Mouse (Mus musculus) olfactory bulb, adult 2 months (tissue): ENCODE measurements around the gene Tctn1. TPM values are rescaled to one million over a fixed set of nuclear protein-coding genes. Genes with fewer than 3 reads are reported as not detected.

ENCODE experiments used
- H3K27ac ChIP-seq: fragments of 200-500 bp; 2 replicates; pipeline ENCODE4 v1.5.1; 2012; ENCODE audit warnings: low read depth, low read length; ENCODE audit not compliant: insufficient read depth
- H3K4me1 ChIP-seq: fragments of 200-500 bp; 2 replicates; pipeline ENCODE4 v1.6.1; 2012; ENCODE audit warnings: low read length; ENCODE audit not compliant: control insufficient read depth, insufficient read depth
- H3K4me3 ChIP-seq: fragments of 200-500 bp; 2 replicates; pipeline ENCODE4 v1.5.1; 2012; ENCODE audit warnings: mild to moderate bottlenecking, low read depth, low read length, moderate library complexity; ENCODE audit not compliant: insufficient read depth
- CTCF ChIP-seq: fragments of 200-500 bp; IDR thresholded peaks from 2 replicates; pipeline ENCODE4 v1.5.1; 2012; ENCODE audit warnings: low read depth, mild to moderate bottlenecking, low read length, moderate library complexity; ENCODE audit not compliant: insufficient read depth
- POLR2A ChIP-seq: fragments of 200-500 bp; IDR thresholded peaks from 2 replicates; pipeline ENCODE4 v1.6.1; 2012; ENCODE audit warnings: mild to moderate bottlenecking, low read depth, low read length, moderate library complexity; ENCODE audit not compliant: insufficient read depth
- WGBS: fragments of 180-500 bp; shearing (Covaris S2); methylation state at CpG from one replicate; pipeline ENCODE4 v1.1.7; 2018; 5-methylcytosine and 5-hydroxymethylcytosine counted together
- polyA plus RNA-seq: library from polyadenylated mRNA; stranded (reverse); fragments of >200 nt; gene quantifications from 2 replicates; pipeline ENCODE4 v1.2.4, GENCODE M21; 2012; ENCODE audit warnings: low replicate concordance; ENCODE audit not compliant: missing spikeins, insufficient read depth, insufficient read length

The Tctn1 gene
- polyA plus RNA-seq, 1 experiment, result not detected

DNA sequence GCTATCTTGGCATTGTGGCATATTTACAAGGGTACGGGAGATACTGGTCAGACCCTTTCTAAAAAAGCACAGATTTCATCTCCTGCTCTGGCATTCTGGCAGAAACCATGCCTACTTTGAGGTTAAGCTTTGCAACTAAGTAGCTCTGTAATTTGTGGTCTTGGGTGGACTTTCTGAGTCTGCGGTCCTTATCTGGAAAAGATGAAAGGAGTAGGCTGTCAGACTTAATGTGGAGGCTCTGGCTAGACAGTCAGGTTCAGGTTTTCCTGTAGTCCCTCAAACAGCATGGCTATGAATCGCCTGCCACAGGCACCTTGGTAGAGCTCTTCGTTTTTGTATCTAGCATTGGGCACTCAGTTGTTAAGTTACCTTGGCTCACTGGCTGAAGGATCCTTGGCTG, 22.8 kb upstream of the Tctn1 start:
- Histone ChIP-seq H3K27ac (no peak overlapping the region), H3K4me3 (no peak overlapping the region), H3K4me1 (peaks cover 17% of the 10 kb centered on the region)
- TF ChIP-seq POLR2A (no peak), CTCF (no peak)
- 81% methylated on average over 4 of the region's 4 CpGs for WGBS

DNA sequence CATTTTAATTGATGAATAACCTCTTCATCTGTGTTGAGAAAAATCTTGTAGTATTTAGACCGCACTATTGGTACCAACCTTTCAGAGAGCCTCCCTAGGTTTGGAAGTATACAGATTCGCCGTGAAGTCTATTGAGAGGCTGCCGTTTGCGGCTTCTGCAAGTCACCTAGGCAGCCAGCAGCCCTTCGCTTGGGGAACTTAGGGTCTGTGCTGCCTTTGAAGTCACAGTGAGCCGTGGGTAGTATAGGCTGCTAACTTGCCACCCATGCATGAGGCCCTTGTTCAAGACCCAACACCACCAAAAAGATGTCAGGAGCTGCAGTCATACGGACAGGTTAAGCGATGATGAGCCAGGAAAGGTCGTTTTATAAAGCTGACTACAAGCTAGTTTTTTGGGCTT, 21.9 kb upstream of the Tctn1 start:
- 70% methylated on average over 10 of the region's 10 CpGs for WGBS
- peak overlapping the region; percentile 34 for H3K4me3 ChIP-seq

DNA sequence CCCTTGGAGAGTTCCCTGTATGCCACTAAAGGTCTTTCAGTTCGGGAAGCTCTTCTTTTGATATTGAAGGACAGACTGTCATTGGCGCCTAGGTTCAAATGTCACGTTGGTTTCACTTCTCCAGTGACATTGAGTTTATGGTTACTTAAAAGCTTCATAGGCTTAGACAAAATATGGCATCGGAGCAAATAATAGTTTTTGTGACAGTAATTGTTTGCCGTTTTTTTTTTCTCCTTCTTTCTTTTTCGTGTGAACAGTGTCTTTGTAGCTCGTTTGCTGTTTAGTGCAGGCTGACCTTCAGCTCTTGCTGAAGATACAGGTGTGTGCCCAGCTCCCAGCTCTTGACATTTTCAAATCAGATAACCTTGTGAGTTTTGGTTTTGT, 21.5 kb upstream of the Tctn1 start:
- H3K27ac ChIP-seq, result no peak overlapping the region
- peaks cover 13% of the 10 kb centered on the region for H3K4me1 ChIP-seq
- TF ChIP-seq POLR2A (no peak), CTCF (no peak)
- WGBS, result 17% methylated on average over 7 of the region's 7 CpGs
- H3K4me3 ChIP-seq, result peak overlapping the region; percentile 86; the same call in 1 of the 2 replicates

More for the DNA sequence above, 21.9 kb upstream of the Tctn1 start:
- Histone ChIP-seq H3K4me1 (peaks cover 13% of the 10 kb centered on the region), H3K27ac (no peak overlapping the region)
- TF ChIP-seq POLR2A, result no peak
- no peak for TF ChIP-seq CTCF

DNA sequence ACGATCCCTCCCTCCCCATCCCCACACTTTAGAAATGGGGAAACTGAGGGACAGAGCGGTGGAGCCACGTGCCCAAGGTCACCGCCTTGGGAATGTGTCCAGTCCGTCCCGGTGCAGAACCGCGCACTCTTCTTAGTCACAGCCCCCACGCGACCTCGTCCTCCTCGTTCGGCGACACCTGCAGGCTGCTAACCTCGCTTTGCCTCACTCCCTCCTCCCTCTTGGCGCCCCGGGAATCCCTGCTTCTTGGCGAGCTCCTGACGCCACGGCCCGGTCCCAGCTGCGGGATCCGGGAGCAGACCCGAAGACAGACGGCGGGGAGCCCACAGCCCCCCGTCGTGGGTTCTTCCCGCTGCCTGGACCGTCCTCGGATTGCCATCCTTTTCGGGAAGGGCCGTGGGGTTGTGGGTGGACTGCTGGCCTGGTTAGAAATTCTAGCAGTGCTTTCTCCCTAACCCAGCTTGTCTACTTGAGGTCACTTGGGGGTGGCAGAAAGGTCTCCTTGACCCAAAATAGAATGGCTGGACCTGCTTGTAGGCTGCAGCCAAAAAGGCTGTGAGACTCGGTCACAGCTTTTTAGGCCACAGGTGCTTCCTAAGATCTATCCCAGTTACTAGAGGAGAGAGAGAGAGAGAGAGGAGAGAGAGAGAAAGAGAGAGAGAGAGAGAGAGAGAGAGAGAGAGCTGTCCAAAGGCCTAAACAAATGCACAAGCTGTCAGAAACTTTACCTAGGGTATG, 20.9 kb upstream of the Tctn1 start:
- peak overlapping the region; percentile 72 for H3K27ac ChIP-seq
- peaks cover 16% of the 10 kb centered on the region for H3K4me1 ChIP-seq
- peak overlapping the region; percentile 86 for H3K4me3 ChIP-seq
- WGBS, result under 1% methylated on average over 34 of the region's 34 CpGs
- 0 out of 2 replicates have a peak, but pooled peaks have one; percentile 28 for TF ChIP-seq CTCF
- no peak for TF ChIP-seq POLR2A

DNA sequence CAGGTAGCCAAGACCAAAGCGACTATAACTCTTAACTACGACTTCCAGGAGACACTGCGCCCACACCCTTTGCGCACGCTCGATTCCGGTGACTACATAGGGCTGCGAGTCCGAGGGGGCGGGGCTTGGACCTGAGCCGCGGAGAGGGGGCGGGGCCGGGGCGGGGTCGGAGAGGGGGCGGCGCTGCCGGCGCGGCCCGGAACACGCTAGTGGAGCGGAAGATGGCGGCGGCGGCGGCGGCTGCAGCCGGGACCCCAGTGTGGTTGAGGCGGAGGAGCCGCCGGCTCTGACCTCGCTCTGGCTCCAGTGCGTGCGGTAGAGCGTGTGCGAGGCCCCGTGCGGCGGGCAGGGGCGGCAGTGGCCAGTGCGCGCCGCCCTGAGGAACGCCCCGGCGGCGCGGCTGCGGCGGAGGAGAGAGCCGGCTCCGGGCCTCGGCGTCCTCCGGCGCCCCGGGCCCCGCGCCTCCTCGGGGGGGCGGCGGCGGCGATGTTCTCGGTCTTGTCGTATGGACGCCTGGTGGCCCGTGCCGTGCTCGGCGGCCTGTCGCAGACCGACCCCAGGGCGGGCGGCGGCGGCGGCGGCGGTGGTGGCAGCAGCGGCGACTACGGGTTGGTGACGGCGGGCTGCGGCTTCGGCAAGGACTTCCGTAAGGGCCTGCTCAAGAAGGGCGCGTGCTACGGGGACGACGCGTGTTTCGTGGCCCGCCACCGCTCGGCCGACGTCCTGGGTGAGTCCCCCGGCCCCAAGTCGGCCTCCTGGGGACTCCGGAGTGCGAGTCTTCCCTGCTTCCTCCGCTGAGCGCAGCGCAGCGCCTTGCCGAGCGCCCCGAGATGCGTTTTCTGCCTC, 20.1 kb upstream of the Tctn1 start, which contains the start of gene Pptc7:
Gene Pptc7 (plus strand): TSS at position 183 of the 846 bp plus-strand sequence.
- peaks cover 16% of the 10 kb centered on the region for H3K4me1 ChIP-seq
- peak within 1 kb of the TSS; percentile 86 for H3K4me3 ChIP-seq
- TF ChIP-seq POLR2A, result 0 out of 2 replicates have a peak, but pooled peaks have one; percentile 44
- no peak for TF ChIP-seq CTCF
- peak within 1 kb of the TSS; percentile 72 for H3K27ac ChIP-seq
- under 1% methylated on average over 106 of the region's 114 CpGs for WGBS

DNA sequence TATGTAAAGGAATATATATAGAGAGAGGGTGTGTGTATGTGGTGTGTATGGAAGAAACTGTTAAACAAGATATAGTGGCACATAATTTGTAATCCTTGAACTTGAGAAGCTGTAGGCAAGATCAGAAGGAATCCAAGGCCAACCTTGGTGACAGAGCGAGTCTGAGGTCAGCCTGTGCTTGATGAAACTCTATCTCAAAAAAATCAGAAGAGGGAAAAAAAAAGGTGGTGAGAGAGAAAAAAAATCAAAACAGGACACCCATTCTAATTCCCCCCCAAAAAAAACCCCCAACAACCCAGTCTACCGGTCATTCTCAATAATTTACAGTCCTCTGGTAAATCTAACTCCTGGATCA, 19.5 kb upstream of the Tctn1 start:
- no peak overlapping the region for H3K27ac ChIP-seq
- H3K4me3 ChIP-seq, result no peak overlapping the region
- 27% methylated on average over 2 of the region's 2 CpGs for WGBS
- TF ChIP-seq CTCF (no peak), POLR2A (no peak)
- peaks cover 16% of the 10 kb centered on the region for H3K4me1 ChIP-seq

DNA sequence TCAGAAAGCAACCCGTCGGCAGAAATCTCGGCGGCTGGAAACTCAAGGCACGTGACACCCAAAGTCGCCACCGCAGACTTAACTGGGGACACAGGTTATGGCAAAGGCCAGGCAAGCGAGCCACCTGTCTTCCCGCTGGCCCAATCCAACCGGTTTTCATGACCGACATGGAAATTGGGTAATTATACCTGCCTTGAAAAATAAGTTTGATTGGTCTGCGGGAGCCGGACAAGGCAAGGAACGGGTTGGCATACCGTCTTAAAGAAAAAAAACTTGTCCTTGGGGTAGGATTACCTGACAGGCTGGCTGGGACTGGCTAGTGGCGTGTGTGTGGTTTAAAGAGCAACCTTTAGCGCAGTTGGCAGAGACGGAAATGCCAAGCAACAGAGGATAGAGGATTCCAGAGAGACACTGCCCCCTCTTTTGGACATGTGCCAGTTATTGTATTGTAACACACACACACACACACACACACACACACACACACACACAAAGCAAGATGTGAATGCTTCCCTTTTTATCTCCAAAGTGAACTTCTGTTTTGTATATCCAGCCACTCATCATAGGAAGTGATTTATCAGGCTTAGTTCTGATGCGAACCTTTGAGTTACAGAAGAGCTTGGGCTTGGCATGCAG, 16.7 kb upstream of the Tctn1 start:
- Histone ChIP-seq H3K4me1 (peaks cover 5% of the 10 kb centered on the region; the same call in 1 of the 2 replicates), H3K4me3 (no peak overlapping the region), H3K27ac (no peak overlapping the region)
- 43% methylated on average over 19 of the region's 19 CpGs for WGBS
- no peak for TF ChIP-seq POLR2A
- TF ChIP-seq CTCF, result no peak

DNA sequence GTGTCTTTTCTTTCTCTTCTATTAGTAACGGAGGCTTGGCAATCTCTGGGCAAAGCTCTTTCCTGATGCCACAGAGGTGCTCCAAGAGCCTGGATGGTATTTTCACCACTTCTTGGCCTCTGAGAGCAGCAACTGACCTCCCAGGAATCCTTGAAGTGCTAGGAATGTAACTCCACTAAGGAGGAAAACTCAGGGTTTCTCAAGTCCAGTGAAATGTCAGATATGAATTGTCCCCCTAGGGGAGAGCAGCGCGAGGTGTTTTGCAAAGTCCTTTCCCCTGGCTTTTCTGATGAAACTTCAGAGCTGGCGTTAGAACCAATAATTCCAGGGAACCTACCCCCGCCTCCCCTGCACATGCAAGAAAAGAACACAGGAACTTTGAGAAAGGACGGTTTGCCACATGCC, 16.2 kb upstream of the Tctn1 start:
- 55% methylated on average over 6 of the region's 6 CpGs for WGBS
- Histone ChIP-seq H3K4me1 (peaks cover 5% of the 10 kb centered on the region; the same call in 1 of the 2 replicates), H3K4me3 (no peak overlapping the region), H3K27ac (no peak overlapping the region)
- no peak for TF ChIP-seq CTCF
- no peak for TF ChIP-seq POLR2A
